Comparison of ENCODE assay signal across 18 mouse cellular contexts in genomic region chr6:83145209-83145608, GRCm38 (mm10). TPM values are rescaled to one million over a fixed set of nuclear protein-coding genes. Genes with fewer than 3 reads are reported as not detected.
DNase-seq lines count a peak whose midpoint lies in the region; ATAC-seq and TF ChIP-seq lines count a peak whose summit lies in the region.
"Had no signal": no experiment of that assay in that cellular context is flagged by ENCODE, and none has a peak within 500 bp of the region (broad histone marks: within the 10 kb centered on the region; RNA-seq: fewer than 3 reads in every experiment).

No protein-coding gene starts in this region.

- no peak overlapping the region for H3ac ChIP-seq in myocyte (ENCODE audit: control insufficient read depth, insufficient read length)

- TF ChIP-seq CTCF in liver, postnatal 0 days (IDR thresholded peaks at IDR 0.05; ENCODE audit: low read depth), result no peak

- ATAC-seq in heart, embryonic 12.5 days (ENCODE audit: insufficient number of reproducible peaks, low FRiP score), result no peak
- ATAC-seq in liver, postnatal 0 days, result no peak
- ATAC-seq in liver, embryonic 11.5 days (replicated peaks; ENCODE audit: low FRiP score), result no peak
- no peak for ATAC-seq in kidney, embryonic 14.5 days (ENCODE audit: low FRiP score, low TSS enrichment)
- ATAC-seq: CD4-positive, CD25-positive, alpha-beta regulatory T cell, adult 4 months had no signal

- no peaks in the 10 kb centered on the region for H3K9me3 ChIP-seq in heart, embryonic 12.5 days (replicated peaks)
- H3K9me3 ChIP-seq in liver, postnatal 0 days (ENCODE audit: low read length), result no peaks in the 10 kb centered on the region
- H3K9me3 ChIP-seq in liver, embryonic 11.5 days (ENCODE audit: control insufficient read depth, low read length), result no peaks in the 10 kb centered on the region
- no peaks in the 10 kb centered on the region for H3K9me3 ChIP-seq in kidney, embryonic 14.5 days (ENCODE audit: control insufficient read depth, low read length)
- H3K9me3 ChIP-seq: embryonic facial prominence, embryonic 12.5 days; hindbrain, embryonic 10.5 days had no signal

- WGBS in heart, embryonic 12.5 days, result 63% methylated on average over 2 of the region's 2 CpGs
- WGBS in liver, postnatal 0 days (ENCODE audit: insufficient replicate concordance), result 57% methylated on average over 2 of the region's 2 CpGs
- 60% methylated on average over 2 of the region's 2 CpGs for WGBS in liver, embryonic 11.5 days
- WGBS in kidney, embryonic 14.5 days, result 81% methylated on average over 2 of the region's 2 CpGs

- H3K4me2 ChIP-seq in heart, embryonic 12.5 days, result no peak overlapping the region
- no peak overlapping the region for H3K4me2 ChIP-seq in liver, postnatal 0 days (ENCODE audit: low read depth, low read length)
- H3K4me2 ChIP-seq in liver, embryonic 11.5 days, result no peak overlapping the region
- peak overlapping the region; percentile 31 for H3K4me2 ChIP-seq in myocyte (ENCODE audit: low read depth)
- H3K4me2 ChIP-seq in kidney, embryonic 14.5 days (replicated peaks; ENCODE audit: low read depth, low read length), result no peak overlapping the region
- H3K4me2 ChIP-seq: embryonic facial prominence, embryonic 12.5 days; lung, embryonic 14.5 days; midbrain, embryonic 11.5 days had no signal

- no peak overlapping the region for H3K9ac ChIP-seq in heart, embryonic 12.5 days
- H3K9ac ChIP-seq in liver, postnatal 0 days (replicated peaks), result no peak overlapping the region
- no peak overlapping the region for H3K9ac ChIP-seq in liver, embryonic 11.5 days (ENCODE audit: low read depth, low read length)
- H3K9ac ChIP-seq in kidney, embryonic 14.5 days (ENCODE audit: low read depth, low read length), result no peak overlapping the region
- H3K9ac ChIP-seq: lung, embryonic 14.5 days had no signal

- DNase-seq in heart, adult 11 months, result peak; percentile 77
- peak; percentile 9 for DNase-seq in liver, postnatal 0 days
- DNase-seq in liver, embryonic 11.5 days (ENCODE audit: low spot score), result no peak
- DNase-seq in MN1 (ENCODE audit: low spot score), result peak; percentile 32
- DNase-seq in right cerebral cortex, postnatal 14 days, result no peak
- DNase-seq: cerebellum, adult 9-11 months; kidney, adult 9 months; kidney, postnatal 36 days; lung, embryonic 14.5 days; right cerebral cortex, adult 18-20 months; thymus, postnatal 25 days had no signal

- TF ChIP-seq POLR2A in myocyte (IDR thresholded peaks at IDR 0.05; ENCODE audit: insufficient read length, low read depth), result no peak

- H3K4me1 ChIP-seq in heart, embryonic 12.5 days (replicated peaks), result peaks cover 20% of the 10 kb centered on the region
- H3K4me1 ChIP-seq in liver, postnatal 0 days (ENCODE audit: insufficient read depth), result 0 out of 2 replicates have a peak, but pooled peaks cover 6% of the 10 kb centered on the region
- peaks cover 7% of the 10 kb centered on the region for H3K4me1 ChIP-seq in liver, embryonic 11.5 days (replicated peaks; ENCODE audit: control insufficient read depth, insufficient read depth, low read length)
- H3K4me1 ChIP-seq in kidney, embryonic 14.5 days (ENCODE audit: control insufficient read depth, insufficient read depth, low read length), result peaks cover 13% of the 10 kb centered on the region; the same call in 1 of the 2 replicates

- no peak overlapping the region for H3K4me3 ChIP-seq in heart, embryonic 12.5 days
- no peak overlapping the region for H3K4me3 ChIP-seq in liver, postnatal 0 days (ENCODE audit: low read depth, low read length)
- H3K4me3 ChIP-seq in liver, embryonic 11.5 days (ENCODE audit: low read depth, low read length), result no peak overlapping the region
- no peak overlapping the region for H3K4me3 ChIP-seq in myocyte
- no peak overlapping the region for H3K4me3 ChIP-seq in kidney, embryonic 14.5 days (ENCODE audit: low read length)
- H3K4me3 ChIP-seq: embryonic facial prominence, embryonic 12.5 days; hindbrain, embryonic 10.5 days had no signal

- H3K79me2 ChIP-seq in myocyte (ENCODE audit: control insufficient read depth, insufficient read depth), result peaks cover 31% of the 10 kb centered on the region

- H3K27ac ChIP-seq in heart, embryonic 12.5 days (ENCODE audit: poor library complexity, severe bottlenecking), result no peak overlapping the region
- H3K27ac ChIP-seq in liver, postnatal 0 days (ENCODE audit: low read depth), result no peak overlapping the region
- H3K27ac ChIP-seq in liver, embryonic 11.5 days (ENCODE audit: low read depth, low read length), result no peak overlapping the region
- H3K27ac ChIP-seq in kidney, embryonic 14.5 days (ENCODE audit: low read depth, low read length), result no peak overlapping the region
- H3K27ac ChIP-seq: embryonic facial prominence, embryonic 12.5 days had no signal

- no peak for TF ChIP-seq EP300 in liver, postnatal 0 days (IDR thresholded peaks at IDR 0.05; ENCODE audit: low read depth)

- no peaks in the 10 kb centered on the region for H3K27me3 ChIP-seq in heart, embryonic 12.5 days (replicated peaks)
- 0 out of 2 replicates have a peak, but pooled peaks cover 5% of the 10 kb centered on the region for H3K27me3 ChIP-seq in liver, postnatal 0 days (ENCODE audit: insufficient read depth, low read length)
- H3K27me3 ChIP-seq in liver, embryonic 11.5 days (replicated peaks; ENCODE audit: control insufficient read depth, insufficient read depth, low read length), result peaks cover 17% of the 10 kb centered on the region
- no peaks in the 10 kb centered on the region for H3K27me3 ChIP-seq in myocyte (ENCODE audit: control insufficient read depth, insufficient read depth, insufficient read length)
- no peaks in the 10 kb centered on the region for H3K27me3 ChIP-seq in kidney, embryonic 14.5 days (ENCODE audit: control insufficient read depth, insufficient read depth, low read length)

- peaks cover 41% of the 10 kb centered on the region for H3K36me3 ChIP-seq in heart, embryonic 12.5 days
- H3K36me3 ChIP-seq in liver, postnatal 0 days (replicated peaks; ENCODE audit: insufficient read depth, low read length), result peaks cover 9% of the 10 kb centered on the region
- peaks cover 5% of the 10 kb centered on the region; the same call in 1 of the 2 replicates for H3K36me3 ChIP-seq in liver, embryonic 11.5 days (ENCODE audit: control insufficient read depth, insufficient read depth, low read length)
- peaks cover 8% of the 10 kb centered on the region for H3K36me3 ChIP-seq in myocyte (ENCODE audit: control insufficient read depth, insufficient read depth)
- peaks cover 28% of the 10 kb centered on the region for H3K36me3 ChIP-seq in kidney, embryonic 14.5 days (ENCODE audit: control insufficient read depth, insufficient read depth, low read length)

TF ChIP-seq in myocyte, 11 proteins besides CTCF, POLR2A, EP300 and RAD21:
- TF ChIP-seq TCF3 (IDR thresholded peaks at IDR 0.05; ENCODE audit: insufficient read length, low read depth), result no peak
- no peak for TF ChIP-seq USF1 (IDR thresholded peaks at IDR 0.05; ENCODE audit: low read depth)
- no peak for TF ChIP-seq SRF (IDR thresholded peaks at IDR 0.05; ENCODE audit: control insufficient read depth, insufficient read length, low read depth)
- no peak for TF ChIP-seq CEBPB (IDR thresholded peaks at IDR 0.05; ENCODE audit: insufficient read depth, poor library complexity, severe bottlenecking)
- TF ChIP-seq MYOG (IDR thresholded peaks at IDR 0.05; ENCODE audit: control insufficient read depth in 1 of 3, insufficient read depth in 1 of 3, insufficient read length in 2 of 3, low read depth in 2 of 3), result no peak
- no peak for TF ChIP-seq MYOD1 (IDR thresholded peaks at IDR 0.05; ENCODE audit: control insufficient read depth in 1 of 3, insufficient read length in 2 of 3, low read depth in 2 of 3)
- TF ChIP-seq POLR2AphosphoS2 (IDR thresholded peaks at IDR 0.05; ENCODE audit: insufficient read length, low read depth), result no peak

RNA-seq across cellular contexts. Expression of gene Rtkn, which starts 9.9 kb away (rescaled TPM):
- 20.3 and 22.0 TPM in 2 replicates for polyA plus RNA-seq in heart, embryonic 12.5 days (2016; fragmentation: Nextera tagmentation; extraction: Ambion mirVana)
- 7.0 and 7.1 TPM in 2 replicates for polyA plus RNA-seq in liver, postnatal 0 days (2015; fragmentation: Nextera tagmentation; extraction: Ambion mirVana)
- 14.7 and 15.4 TPM in 2 replicates for polyA plus RNA-seq in liver, embryonic 11.5 days (2014; fragmentation: Nextera tagmentation; extraction: Ambion mirVana)
- polyA plus RNA-seq in myocyte (2012; fragmentation: generic; extraction: Trizol), result 29.7 TPM
- polyA plus RNA-seq in kidney, embryonic 14.5 days (2014; fragmentation: Nextera tagmentation; extraction: Ambion mirVana), result 14.9 and 18.0 TPM in 2 replicates

RNA-seq across cellular contexts. Expression of gene Wdr54, which starts 11.0 kb away (rescaled TPM):
- polyA plus RNA-seq in heart, embryonic 12.5 days (2016; fragmentation: Nextera tagmentation; extraction: Ambion mirVana), result 4.2 and 6.8 TPM in 2 replicates
- polyA plus RNA-seq in liver, postnatal 0 days (2015; fragmentation: Nextera tagmentation; extraction: Ambion mirVana), result 0.17 and 0.20 TPM in 2 replicates
- polyA plus RNA-seq in liver, embryonic 11.5 days (2014; fragmentation: Nextera tagmentation; extraction: Ambion mirVana), result 2.3 and 4.3 TPM in 2 replicates
- polyA plus RNA-seq in myocyte (2012; fragmentation: generic; extraction: Trizol), result 12.3 TPM
- polyA plus RNA-seq in kidney, embryonic 14.5 days (2014; fragmentation: Nextera tagmentation; extraction: Ambion mirVana), result 6.2 and 8.6 TPM in 2 replicates

RNA-seq across cellular contexts. Expression of gene 1700003E16Rik, which starts 11.0 kb away (rescaled TPM):
- 0.17 and 0.39 TPM in 2 replicates for polyA plus RNA-seq in heart, embryonic 12.5 days (2016; fragmentation: Nextera tagmentation; extraction: Ambion mirVana)
- polyA plus RNA-seq in liver, postnatal 0 days (2015; fragmentation: Nextera tagmentation; extraction: Ambion mirVana), result 0.25 and 0.27 TPM in 2 replicates
- 0.08 and 0.12 TPM in 2 replicates for polyA plus RNA-seq in liver, embryonic 11.5 days (2014; fragmentation: Nextera tagmentation; extraction: Ambion mirVana)
- 1.9 TPM for polyA plus RNA-seq in myocyte (2012; fragmentation: generic; extraction: Trizol)
- 0.94 and 0.96 TPM in 2 replicates for polyA plus RNA-seq in kidney, embryonic 14.5 days (2014; fragmentation: Nextera tagmentation; extraction: Ambion mirVana)
- polyA plus RNA-seq: CD4-positive, CD25-positive, alpha-beta regulatory T cell, adult 4 months had no signal

RNA-seq across cellular contexts. Expression of gene Ino80b, which starts 20.0 kb away (rescaled TPM):
- polyA plus RNA-seq in heart, embryonic 12.5 days (2016; fragmentation: Nextera tagmentation; extraction: Ambion mirVana), result 11.1 and 12.1 TPM in 2 replicates
- polyA plus RNA-seq in liver, postnatal 0 days (2015; fragmentation: Nextera tagmentation; extraction: Ambion mirVana), result 5.1 and 5.7 TPM in 2 replicates
- polyA plus RNA-seq in liver, embryonic 11.5 days (2014; fragmentation: Nextera tagmentation; extraction: Ambion mirVana), result 15.8 and 17.6 TPM in 2 replicates
- 38.3 TPM for polyA plus RNA-seq in myocyte (2012; fragmentation: generic; extraction: Trizol)
- 18.8 and 20.0 TPM in 2 replicates for polyA plus RNA-seq in kidney, embryonic 14.5 days (2014; fragmentation: Nextera tagmentation; extraction: Ambion mirVana)

RNA-seq across cellular contexts. Expression of gene Dctn1, which starts 20.5 kb away (rescaled TPM):
- 86.9 and 89.0 TPM in 2 replicates for polyA plus RNA-seq in heart, embryonic 12.5 days (2016; fragmentation: Nextera tagmentation; extraction: Ambion mirVana)
- polyA plus RNA-seq in liver, postnatal 0 days (2015; fragmentation: Nextera tagmentation; extraction: Ambion mirVana), result 13.2 and 14.7 TPM in 2 replicates
- 56.3 and 63.4 TPM in 2 replicates for polyA plus RNA-seq in liver, embryonic 11.5 days (2014; fragmentation: Nextera tagmentation; extraction: Ambion mirVana)
- 106 TPM for polyA plus RNA-seq in myocyte (2012; fragmentation: generic; extraction: Trizol)
- polyA plus RNA-seq in kidney, embryonic 14.5 days (2014; fragmentation: Nextera tagmentation; extraction: Ambion mirVana), result 58.6 and 75.0 TPM in 2 replicates

Comparison
In these comparisons a context has a peak if more than half of its experiments do, and no peak if none do; other contexts are left out.
1. DNase-seq: peak in heart, adult 11 months (single experiment), liver, postnatal 0 days (single experiment) and MN1 (single experiment); none in liver, embryonic 11.5 days (single experiment) and right cerebral cortex, postnatal 14 days (single experiment).